Mouse (Mus musculus): ENCODE results near the gene Podxl2. TPM values are rescaled to one million over a fixed set of nuclear protein-coding genes. Genes with fewer than 3 reads are reported as not detected.

Gene Podxl2
- polyA plus RNA-seq, 1 experiment from 2014 or later = 32.0 TPM

- 83% methylated on average over 6 of the region's 6 CpGs for WGBS
- no peak overlapping the region for H3K27ac ChIP-seq (ENCODE audit: low read length)
- ATAC-seq = no peak
Observed at GRCm38 (mm10) chr6:88857830-88858229, 17.0 kb downstream of the Podxl2 start.

GRCm38 (mm10) chr6:88857249-88857648 is 17.6 kb downstream of the Podxl2 start:
- Histone ChIP-seq H3K9ac (ENCODE audit: low read depth, low read length) (peak overlapping the region; percentile 23; the same call in 1 of the 2 replicates), H3K9me3 (ENCODE audit: control insufficient read depth, low read length) (no peaks in the 10 kb centered on the region), H3K4me1 (ENCODE audit: control insufficient read depth, insufficient read depth, low read length) (no peaks in the 10 kb centered on the region), H3K27me3 (replicated peaks; ENCODE audit: control insufficient read depth, insufficient read depth, low read length) (no peaks in the 10 kb centered on the region), H3K36me3 (ENCODE audit: control insufficient read depth, insufficient read depth, low read length) (peaks cover 2% of the 10 kb centered on the region; the same call in 1 of the 2 replicates), H3K4me2 (ENCODE audit: low read depth, low read length) (no peak overlapping the region), H3K27ac (ENCODE audit: low read length) (no peak overlapping the region), H3K4me3 (ENCODE audit: low read length) (no peak overlapping the region)
- peak; percentile 41; the same call in 1 of the 2 replicates for ATAC-seq
- 38% methylated on average over 9 of the region's 9 CpGs for WGBS

More at GRCm38 (mm10) chr6:88857830-88858229, 17.0 kb downstream of the Podxl2 start:
- no peak overlapping the region for H3K4me2 ChIP-seq (ENCODE audit: low read depth, low read length)
- peaks cover 2% of the 10 kb centered on the region; the same call in 1 of the 2 replicates for H3K36me3 ChIP-seq (ENCODE audit: control insufficient read depth, insufficient read depth, low read length)
- H3K4me1 ChIP-seq (ENCODE audit: control insufficient read depth, insufficient read depth, low read length) = no peaks in the 10 kb centered on the region
- H3K9me3 ChIP-seq (ENCODE audit: control insufficient read depth, low read length) = no peaks in the 10 kb centered on the region
- H3K4me3 ChIP-seq (ENCODE audit: low read length) = no peak overlapping the region
- H3K27me3 ChIP-seq (replicated peaks; ENCODE audit: control insufficient read depth, insufficient read depth, low read length) = no peaks in the 10 kb centered on the region
- no peak overlapping the region for H3K9ac ChIP-seq (ENCODE audit: low read depth, low read length)

- 25% methylated on average over 5 of the region's 5 CpGs for WGBS
- peak; percentile 48 for ATAC-seq
- Histone ChIP-seq H3K4me2 (ENCODE audit: low read depth, low read length) (no peak overlapping the region), H3K27ac (ENCODE audit: low read length) (no peak overlapping the region), H3K4me3 (ENCODE audit: low read length) (no peak overlapping the region), H3K9me3 (ENCODE audit: control insufficient read depth, low read length) (no peaks in the 10 kb centered on the region), H3K4me1 (ENCODE audit: control insufficient read depth, insufficient read depth, low read length) (no peaks in the 10 kb centered on the region), H3K36me3 (ENCODE audit: control insufficient read depth, insufficient read depth, low read length) (peaks cover 2% of the 10 kb centered on the region; the same call in 1 of the 2 replicates), H3K27me3 (replicated peaks; ENCODE audit: control insufficient read depth, insufficient read depth, low read length) (no peaks in the 10 kb centered on the region), H3K9ac (ENCODE audit: low read depth, low read length) (no peak overlapping the region)
Observed at GRCm38 (mm10) chr6:88855636-88856035, 19.2 kb downstream of the Podxl2 start.

- WGBS = 80% methylated on average over 5 of the region's 5 CpGs
- Histone ChIP-seq H3K9ac (ENCODE audit: low read depth, low read length) (no peak overlapping the region), H3K27me3 (replicated peaks; ENCODE audit: control insufficient read depth, insufficient read depth, low read length) (no peaks in the 10 kb centered on the region), H3K4me2 (ENCODE audit: low read depth, low read length) (no peak overlapping the region), H3K9me3 (ENCODE audit: control insufficient read depth, low read length) (no peaks in the 10 kb centered on the region), H3K36me3 (ENCODE audit: control insufficient read depth, insufficient read depth, low read length) (no peaks in the 10 kb centered on the region; the same call in 1 of the 2 replicates), H3K4me1 (ENCODE audit: control insufficient read depth, insufficient read depth, low read length) (no peaks in the 10 kb centered on the region), H3K4me3 (ENCODE audit: low read length) (no peak overlapping the region), H3K27ac (ENCODE audit: low read length) (no peak overlapping the region)
- no peak for ATAC-seq
Observed at GRCm38 (mm10) chr6:88854509-88854908, 20.3 kb downstream of the Podxl2 start.

- WGBS = 89% methylated on average over 7 of the region's 7 CpGs
- Histone ChIP-seq H3K4me3 (ENCODE audit: low read length) (no peak overlapping the region), H3K27ac (ENCODE audit: low read length) (no peak overlapping the region), H3K9ac (ENCODE audit: low read depth, low read length) (no peak overlapping the region), H3K4me2 (ENCODE audit: low read depth, low read length) (no peak overlapping the region), H3K36me3 (ENCODE audit: control insufficient read depth, insufficient read depth, low read length) (no peaks in the 10 kb centered on the region), H3K4me1 (ENCODE audit: control insufficient read depth, insufficient read depth, low read length) (no peaks in the 10 kb centered on the region), H3K9me3 (ENCODE audit: control insufficient read depth, low read length) (no peaks in the 10 kb centered on the region), H3K27me3 (replicated peaks; ENCODE audit: control insufficient read depth, insufficient read depth, low read length) (no peaks in the 10 kb centered on the region)
- no peak for ATAC-seq
Observed at GRCm38 (mm10) chr6:88850034-88850433, 24.8 kb downstream of the Podxl2 start.

- Histone ChIP-seq H3K9me3 (ENCODE audit: control insufficient read depth, low read length) (no peaks in the 10 kb centered on the region), H3K9ac (ENCODE audit: low read depth, low read length) (no peak overlapping the region), H3K27ac (ENCODE audit: low read length) (no peak overlapping the region), H3K36me3 (ENCODE audit: control insufficient read depth, insufficient read depth, low read length) (no peaks in the 10 kb centered on the region), H3K4me3 (ENCODE audit: low read length) (no peak overlapping the region), H3K4me2 (ENCODE audit: low read depth, low read length) (no peak overlapping the region), H3K27me3 (replicated peaks; ENCODE audit: control insufficient read depth, insufficient read depth, low read length) (no peaks in the 10 kb centered on the region), H3K4me1 (ENCODE audit: control insufficient read depth, insufficient read depth, low read length) (no peaks in the 10 kb centered on the region)
- peak; percentile 21; the same call in 1 of the 2 replicates for ATAC-seq
- 51% methylated on average over 4 of the region's 4 CpGs for WGBS
Observed at GRCm38 (mm10) chr6:88849270-88849669, 25.6 kb downstream of the Podxl2 start.

GRCm38 (mm10) chr6:88847571-88847970 is 27.3 kb downstream of the Podxl2 start:
- WGBS = 48% methylated on average over 2 of the region's 2 CpGs

GRCm38 (mm10) chr6:88844901-88845565 is 29.8 kb downstream of the Podxl2 start:
- 88% methylated on average over 7 of the region's 7 CpGs for WGBS
- no peak overlapping the region for H3K4me2 ChIP-seq (ENCODE audit: low read depth, low read length)
- no peaks in the 10 kb centered on the region for H3K9me3 ChIP-seq (ENCODE audit: control insufficient read depth, low read length)
- H3K36me3 ChIP-seq (ENCODE audit: control insufficient read depth, insufficient read depth, low read length) = no peaks in the 10 kb centered on the region
- no peak overlapping the region for H3K9ac ChIP-seq (ENCODE audit: low read depth, low read length)
- no peak overlapping the region for H3K27ac ChIP-seq (ENCODE audit: low read length)
- H3K27me3 ChIP-seq (replicated peaks; ENCODE audit: control insufficient read depth, insufficient read depth, low read length) = no peaks in the 10 kb centered on the region
- H3K4me3 ChIP-seq (ENCODE audit: low read length) = no peak overlapping the region
- peaks cover 15% of the 10 kb centered on the region for H3K4me1 ChIP-seq (ENCODE audit: control insufficient read depth, insufficient read depth, low read length)
- no peak for ATAC-seq

More at GRCm38 (mm10) chr6:88847571-88847970, 27.3 kb downstream of the Podxl2 start:
- Histone ChIP-seq H3K4me3 (ENCODE audit: low read length) (no peak overlapping the region), H3K27ac (ENCODE audit: low read length) (no peak overlapping the region), H3K9ac (ENCODE audit: low read depth, low read length) (no peak overlapping the region), H3K9me3 (ENCODE audit: control insufficient read depth, low read length) (no peaks in the 10 kb centered on the region), H3K4me1 (ENCODE audit: control insufficient read depth, insufficient read depth, low read length) (peaks cover 6% of the 10 kb centered on the region; the same call in 1 of the 2 replicates), H3K4me2 (ENCODE audit: low read depth, low read length) (no peak overlapping the region), H3K27me3 (replicated peaks; ENCODE audit: control insufficient read depth, insufficient read depth, low read length) (no peaks in the 10 kb centered on the region), H3K36me3 (ENCODE audit: control insufficient read depth, insufficient read depth, low read length) (no peaks in the 10 kb centered on the region)
- ATAC-seq = no peak

GRCm38 (mm10) chr6:88843781-88844725 is 30.8 kb downstream of the Podxl2 start:
- no peak overlapping the region for H3K4me2 ChIP-seq (ENCODE audit: low read depth, low read length)
- 77% methylated on average over 9 of the region's 9 CpGs for WGBS
- no peak overlapping the region for H3K27ac ChIP-seq (ENCODE audit: low read length)
- ATAC-seq = no peak
- no peak overlapping the region for H3K9ac ChIP-seq (ENCODE audit: low read depth, low read length)
- H3K36me3 ChIP-seq (ENCODE audit: control insufficient read depth, insufficient read depth, low read length) = no peaks in the 10 kb centered on the region
- no peak overlapping the region for H3K4me3 ChIP-seq (ENCODE audit: low read length)
- H3K9me3 ChIP-seq (ENCODE audit: control insufficient read depth, low read length) = no peaks in the 10 kb centered on the region
- H3K4me1 ChIP-seq (ENCODE audit: control insufficient read depth, insufficient read depth, low read length) = peaks cover 15% of the 10 kb centered on the region
- H3K27me3 ChIP-seq (replicated peaks; ENCODE audit: control insufficient read depth, insufficient read depth, low read length) = no peaks in the 10 kb centered on the region
